Mouse (Mus musculus): ENCODE results near the gene Rhot1. TPM values are rescaled to one million over a fixed set of nuclear protein-coding genes. Genes with fewer than 3 reads are reported as not detected.
A peak's percentile ranks its signal among the peaks of the same experiment; 100 is the strongest.

Gene Rhot1
- polyA plus RNA-seq, 1 experiment: 24.9 TPM

- Histone ChIP-seq H3K36me3 (ENCODE audit: control insufficient read depth, insufficient read depth) (no peaks in the 10 kb centered on the region), H3K27me3 (ENCODE audit: control insufficient read depth, insufficient read depth, insufficient read length) (peaks cover 33% of the 10 kb centered on the region), H3K79me2 (ENCODE audit: control insufficient read depth, insufficient read depth) (no peaks in the 10 kb centered on the region), H3ac (ENCODE audit: control insufficient read depth, insufficient read length) (no peak overlapping the region), H3K4me3 (no peak overlapping the region), H3K4me2 (ENCODE audit: low read depth) (no peak overlapping the region)
- no peak for TF ChIP-seq MYOG (IDR thresholded peaks at IDR 0.05; ENCODE audit: control insufficient read depth in 1 of 3, insufficient read depth in 1 of 3, insufficient read length in 2 of 3, low read depth in 2 of 3)
- TF ChIP-seq REST (IDR thresholded peaks at IDR 0.05; ENCODE audit: insufficient read depth, insufficient read length): no peak
- TF ChIP-seq SRF (IDR thresholded peaks at IDR 0.05; ENCODE audit: control insufficient read depth, insufficient read length, low read depth): no peak
- TF ChIP-seq MAX (IDR thresholded peaks at IDR 0.05; ENCODE audit: low read depth): no peak
- TF ChIP-seq POLR2A (IDR thresholded peaks at IDR 0.05; ENCODE audit: insufficient read length, low read depth): no peak
- no peak for TF ChIP-seq TCF12 (IDR thresholded peaks at IDR 0.05; ENCODE audit: insufficient read depth, poor library complexity, severe bottlenecking)
- no peak for TF ChIP-seq MYOD1 (IDR thresholded peaks at IDR 0.05; ENCODE audit: control insufficient read depth in 1 of 3, insufficient read length in 2 of 3, low read depth in 2 of 3)
- no peak for TF ChIP-seq TCF3 (IDR thresholded peaks at IDR 0.05; ENCODE audit: insufficient read length, low read depth)
- no peak for TF ChIP-seq USF1 (IDR thresholded peaks at IDR 0.05; ENCODE audit: low read depth)
- TF ChIP-seq POLR2AphosphoS2 (IDR thresholded peaks at IDR 0.05; ENCODE audit: insufficient read length, low read depth): no peak
- no peak for TF ChIP-seq E2F4 (IDR thresholded peaks at IDR 0.05; ENCODE audit: insufficient read depth)
- no peak for TF ChIP-seq CEBPB (IDR thresholded peaks at IDR 0.05; ENCODE audit: insufficient read depth, poor library complexity, severe bottlenecking)
Measured at GRCm38 (mm10) chr11:80295785-80296184, 87.0 kb downstream of the Rhot1 start.

DNA sequence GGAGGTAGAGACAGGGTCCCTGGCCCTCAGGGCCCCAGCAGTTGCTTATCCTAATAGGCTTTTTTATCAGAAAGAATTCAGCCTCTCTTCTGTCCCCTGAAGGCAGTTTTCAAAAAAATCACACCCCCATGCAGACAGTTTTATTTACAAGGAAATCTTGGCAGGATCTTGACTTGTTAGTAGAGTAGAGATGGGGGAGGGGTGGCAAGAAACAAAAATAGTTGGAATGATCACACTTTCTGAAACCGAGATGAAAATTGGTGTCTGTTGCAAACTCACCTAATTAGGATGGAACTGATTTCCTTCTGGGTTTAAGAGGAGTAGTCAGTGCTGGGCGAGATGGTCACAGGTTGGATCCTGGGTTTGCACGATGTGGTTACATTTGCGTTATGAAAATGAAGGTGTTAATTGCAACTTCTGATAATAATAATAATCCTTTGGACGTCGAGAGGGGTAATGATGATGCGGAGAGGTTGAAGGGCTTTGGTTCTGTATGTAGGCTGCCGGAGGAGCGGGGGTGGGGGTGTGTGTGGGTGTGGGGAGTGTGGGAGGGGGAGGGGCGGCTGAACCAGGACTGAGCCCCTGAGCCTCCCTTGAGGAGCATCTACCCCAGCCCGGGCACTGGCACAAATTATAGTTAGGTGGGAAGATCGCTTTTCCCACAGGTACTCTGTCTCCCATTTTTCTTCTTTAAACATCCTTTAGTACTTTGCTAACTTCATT lies 90.9 kb downstream of the Rhot1 start:
- Histone ChIP-seq H3ac (ENCODE audit: control insufficient read depth, insufficient read length) (no peak overlapping the region), H3K79me2 (ENCODE audit: control insufficient read depth, insufficient read depth) (no peaks in the 10 kb centered on the region), H3K4me3 (peak overlapping the region; percentile 14), H3K27me3 (ENCODE audit: control insufficient read depth, insufficient read depth, insufficient read length) (peaks cover 42% of the 10 kb centered on the region), H3K4me2 (ENCODE audit: low read depth) (no peak overlapping the region), H3K36me3 (ENCODE audit: control insufficient read depth, insufficient read depth) (no peaks in the 10 kb centered on the region)
- TF ChIP-seq TCF12 (IDR thresholded peaks at IDR 0.05; ENCODE audit: insufficient read depth, poor library complexity, severe bottlenecking) (no peak), MYOD1 (IDR thresholded peaks at IDR 0.05; ENCODE audit: control insufficient read depth in 1 of 3, insufficient read length in 2 of 3, low read depth in 2 of 3) (no peak), REST (IDR thresholded peaks at IDR 0.05; ENCODE audit: insufficient read depth, insufficient read length) (no peak), POLR2A (IDR thresholded peaks at IDR 0.05; ENCODE audit: insufficient read length, low read depth) (no peak), E2F4 (IDR thresholded peaks at IDR 0.05; ENCODE audit: insufficient read depth) (no peak), USF1 (IDR thresholded peaks at IDR 0.05; ENCODE audit: low read depth) (no peak), CEBPB (IDR thresholded peaks at IDR 0.05; ENCODE audit: insufficient read depth, poor library complexity, severe bottlenecking) (no peak), MAX (IDR thresholded peaks at IDR 0.05; ENCODE audit: low read depth) (no peak)

DNA sequence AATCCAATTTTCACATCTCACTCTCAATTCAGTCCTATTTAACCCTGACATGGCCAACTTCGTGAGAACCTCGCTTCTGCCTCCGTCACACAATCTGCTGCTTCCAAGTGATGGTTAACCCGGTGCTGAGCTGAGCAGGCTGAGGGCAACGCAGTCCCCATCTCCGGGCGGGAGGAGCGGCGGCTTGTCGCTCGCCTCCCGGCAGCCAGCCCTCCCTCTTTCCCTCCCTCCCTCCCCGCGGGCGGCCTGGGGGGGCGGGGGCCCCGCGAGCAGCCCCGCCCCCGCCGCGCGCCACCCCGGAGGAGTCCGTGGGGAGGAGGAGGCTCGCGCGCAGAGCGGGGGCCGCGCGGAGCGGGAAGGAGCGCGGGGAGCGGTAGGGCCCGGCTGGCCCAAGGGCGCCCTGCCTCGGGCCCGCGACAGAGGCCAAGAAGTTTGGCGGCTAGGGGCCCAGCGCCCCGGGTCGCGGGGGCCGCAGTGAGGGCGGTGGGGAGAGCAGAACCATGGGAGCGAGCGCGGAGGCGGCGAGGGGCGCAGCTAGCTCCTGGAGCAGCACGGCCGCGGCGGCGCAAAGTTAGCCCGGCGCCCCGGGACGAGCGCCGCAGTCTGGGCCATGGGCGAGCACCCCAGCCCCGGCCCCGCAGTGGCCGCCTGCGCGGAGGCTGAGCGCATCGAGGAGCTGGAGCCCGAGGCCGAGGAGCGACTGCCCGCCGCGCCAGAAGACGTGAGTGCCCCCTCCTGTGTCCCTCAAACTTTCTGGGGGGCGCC lies 91.9 kb downstream of the Rhot1 start, which contains the start of gene Rhbdl3:
Gene Rhbdl3 (plus strand): TSS at position 362 of the 765 bp plus-strand sequence.
- H3K79me2 ChIP-seq (ENCODE audit: control insufficient read depth, insufficient read depth): no peaks in the 10 kb centered on the region
- no peak within 1 kb of the TSS for H3ac ChIP-seq (ENCODE audit: control insufficient read depth, insufficient read length)
- H3K4me2 ChIP-seq (ENCODE audit: low read depth): peak within 1 kb of the TSS; percentile 92
- peak within 1 kb of the TSS; percentile 14 for H3K4me3 ChIP-seq
- peaks cover 45% of the 10 kb centered on the region for H3K27me3 ChIP-seq (ENCODE audit: control insufficient read depth, insufficient read depth, insufficient read length)
- TF ChIP-seq POLR2AphosphoS2 (IDR thresholded peaks at IDR 0.05; ENCODE audit: insufficient read length, low read depth): no peak
- peak; percentile 46 for TF ChIP-seq POLR2A (IDR thresholded peaks at IDR 0.05; ENCODE audit: insufficient read length, low read depth)
- TF ChIP-seq CEBPB (IDR thresholded peaks at IDR 0.05; ENCODE audit: insufficient read depth, poor library complexity, severe bottlenecking): no peak
- no peak for TF ChIP-seq TCF12 (IDR thresholded peaks at IDR 0.05; ENCODE audit: insufficient read depth, poor library complexity, severe bottlenecking)
- no peak for TF ChIP-seq SRF (IDR thresholded peaks at IDR 0.05; ENCODE audit: control insufficient read depth, insufficient read length, low read depth)
- H3K36me3 ChIP-seq (ENCODE audit: control insufficient read depth, insufficient read depth): no peaks in the 10 kb centered on the region

DNA sequence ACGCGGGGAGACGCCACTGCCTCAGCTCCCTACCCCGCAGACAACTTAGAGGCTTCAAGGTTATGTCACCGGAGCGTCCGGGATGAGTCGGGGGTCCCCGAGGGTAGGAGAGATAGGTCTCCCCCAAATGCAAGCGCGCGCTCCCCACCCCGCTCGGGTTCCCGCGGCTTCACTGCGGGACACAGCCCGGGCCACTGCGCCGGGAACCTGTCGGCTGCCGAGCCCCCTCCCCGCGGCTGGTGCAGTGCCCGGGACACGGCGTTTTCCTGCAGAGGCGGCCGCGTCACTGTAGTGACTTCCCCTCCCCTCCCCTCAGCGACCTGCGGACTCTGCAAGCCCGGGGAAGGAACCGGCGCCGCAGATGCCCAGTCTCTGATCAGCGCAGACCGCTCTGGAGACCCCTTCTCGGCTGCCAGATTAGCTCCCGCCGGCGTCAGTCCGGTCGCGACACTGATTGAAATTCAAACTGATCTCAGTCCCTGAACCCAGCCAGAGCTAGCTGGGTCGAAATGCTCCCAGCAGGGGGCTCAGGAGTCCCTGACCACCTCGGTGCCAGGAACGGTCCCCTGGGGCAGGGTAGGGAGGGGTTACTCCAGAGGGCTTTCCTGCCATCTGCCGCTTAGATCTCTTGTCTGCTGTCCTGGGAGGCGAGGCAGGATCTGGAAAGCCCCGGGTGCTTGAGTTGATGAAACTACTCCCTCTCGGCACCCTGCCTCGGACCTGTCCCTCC lies 92.7 kb downstream of the Rhot1 start:
- no peak overlapping the region for H3ac ChIP-seq (ENCODE audit: control insufficient read depth, insufficient read length)
- H3K36me3 ChIP-seq (ENCODE audit: control insufficient read depth, insufficient read depth): no peaks in the 10 kb centered on the region
- peak overlapping the region; percentile 92 for H3K4me2 ChIP-seq (ENCODE audit: low read depth)
- TF ChIP-seq TCF3 (IDR thresholded peaks at IDR 0.05; ENCODE audit: insufficient read length, low read depth): no peak
- TF ChIP-seq POLR2A (IDR thresholded peaks at IDR 0.05; ENCODE audit: insufficient read length, low read depth): no peak
- peak overlapping the region; percentile 14 for H3K4me3 ChIP-seq
- H3K27me3 ChIP-seq (ENCODE audit: control insufficient read depth, insufficient read depth, insufficient read length): peaks cover 44% of the 10 kb centered on the region
- no peaks in the 10 kb centered on the region for H3K79me2 ChIP-seq (ENCODE audit: control insufficient read depth, insufficient read depth)

GRCm38 (mm10) chr11:80302046-80302390 lies 93.2 kb downstream of the Rhot1 start:
- H3K4me3 ChIP-seq: peak overlapping the region; percentile 14
- peaks cover 46% of the 10 kb centered on the region for H3K27me3 ChIP-seq (ENCODE audit: control insufficient read depth, insufficient read depth, insufficient read length)
- H3K79me2 ChIP-seq (ENCODE audit: control insufficient read depth, insufficient read depth): no peaks in the 10 kb centered on the region
- no peaks in the 10 kb centered on the region for H3K36me3 ChIP-seq (ENCODE audit: control insufficient read depth, insufficient read depth)
- H3ac ChIP-seq (ENCODE audit: control insufficient read depth, insufficient read length): no peak overlapping the region
- TF ChIP-seq POLR2A (IDR thresholded peaks at IDR 0.05; ENCODE audit: insufficient read length, low read depth): no peak
- H3K4me2 ChIP-seq (ENCODE audit: low read depth): peak overlapping the region; percentile 92

All from myocyte (in vitro differentiated cells).